Mouse (Mus musculus) hindbrain, embryonic 14.5 days (tissue): ENCODE measurements around the gene Fam170b. TPM values are rescaled to one million over a fixed set of nuclear protein-coding genes. Genes with fewer than 3 reads are reported as not detected.

Experiments
- ATAC-seq: fragments of 200-750 bp; cut with Nextera tagmentation; 2 replicates; pipeline ENCODE4 v1.8.0; 2017; ENCODE audit warnings: moderate number of reproducible peaks, mild to moderate bottlenecking, moderate TSS enrichment, moderate library complexity; ENCODE audit not compliant: low FRiP score
- DNase-seq: peaks from one replicate; pipeline ENCODE4 v3.0.0-alpha.2; 2015; ENCODE audit warnings: low spot score
- H3K27ac ChIP-seq: fragments of 300-500 bp; sonication (generic); 2 replicates; pipeline ENCODE4 v1.5.1; 2014; ENCODE audit warnings: mild to moderate bottlenecking, moderate library complexity
- H3K27me3 ChIP-seq: fragments of 300-500 bp; sonication (generic); 2 replicates; pipeline ENCODE4 v1.6.1; 2014; ENCODE audit warnings: mild to moderate bottlenecking, low read length, mixed read lengths; ENCODE audit not compliant: control insufficient read depth, insufficient read depth
- H3K36me3 ChIP-seq: fragments of 300-500 bp; sonication (generic); replicated peaks from 2 replicates; pipeline ENCODE4 v1.6.1; 2014; ENCODE audit not compliant: control insufficient read depth, insufficient read depth
- H3K4me1 ChIP-seq: fragments of 300-500 bp; sonication (generic); replicated peaks from 2 replicates; pipeline ENCODE4 v1.6.1; 2014; ENCODE audit warnings: antibody characterized with exemption, low read length, mixed read lengths; ENCODE audit not compliant: control insufficient read depth, insufficient read depth
- H3K4me2 ChIP-seq: fragments of 300-500 bp; sonication (generic); replicated peaks from 2 replicates; pipeline ENCODE4 v1.6.1; 2014; ENCODE audit warnings: mild to moderate bottlenecking, moderate library complexity
- H3K4me3 ChIP-seq: fragments of 300-500 bp; sonication (generic); replicated peaks from 2 replicates; pipeline ENCODE4 v1.5.1; 2014; ENCODE audit warnings: mild to moderate bottlenecking, low read length
- H3K9ac ChIP-seq: fragments of 300-500 bp; sonication (generic); 2 replicates; pipeline ENCODE4 v1.6.1; 2014
- H3K9me3 ChIP-seq: fragments of 300-500 bp; sonication (generic); 2 replicates; pipeline ENCODE4 v1.6.1; 2016; ENCODE audit warnings: low read length; ENCODE audit not compliant: control insufficient read depth
- WGBS: fragments of 180-500 bp; shearing (Covaris S2); extraction: QIAGEN DNeasy Blood & Tissue Kit; methylation state at CpG from one replicate; pipeline ENCODE4 v1.1.7; 2014; 5-methylcytosine and 5-hydroxymethylcytosine counted together
- polyA plus RNA-seq: library from polyadenylated mRNA; unstranded; fragments of >200 nt; fragmentation: Nextera tagmentation; extraction: Ambion mirVana; gene quantifications from 2 replicates; pipeline ENCODE4 v1.2.1, GENCODE M21; 2014

The Fam170b gene
- polyA plus RNA-seq, 1 experiment from 2014 or later, result not detected

DNA sequence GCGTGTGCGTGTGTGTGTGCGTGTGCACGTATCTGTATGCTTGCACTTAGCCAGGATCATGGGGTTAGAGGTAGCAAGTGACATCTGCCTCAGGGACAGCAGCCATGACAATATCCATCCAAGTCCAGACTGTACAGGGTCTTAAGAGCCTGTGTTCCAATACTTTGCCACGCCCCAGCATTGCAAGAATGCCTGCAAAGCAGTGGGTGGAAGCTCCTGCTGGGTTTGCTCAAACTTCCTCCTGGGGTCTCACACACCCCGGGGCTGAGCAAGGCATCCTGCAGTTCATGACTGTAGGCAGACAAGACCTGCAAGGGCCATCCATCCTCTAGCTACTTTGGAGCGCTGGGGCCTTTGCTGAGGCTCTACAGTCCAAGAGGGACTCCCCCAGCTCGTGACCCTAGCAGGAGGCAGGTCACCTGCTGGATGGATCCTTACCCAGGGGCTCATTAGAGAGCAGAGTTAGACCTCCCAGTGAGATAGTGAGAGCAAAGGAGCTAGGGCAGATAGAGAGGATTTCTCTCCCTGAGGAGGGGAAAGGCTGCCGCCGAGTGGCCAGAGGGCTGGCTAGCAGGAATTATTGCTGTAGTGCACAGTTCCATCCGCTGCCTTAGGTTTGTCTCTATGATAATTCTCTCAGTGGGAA lies 32.6 kb upstream of the Fam170b start:
- H3K9ac ChIP-seq, result no peak overlapping the region
- 60% methylated on average over 11 of the region's 11 CpGs for WGBS
- DNase-seq, result peak; percentile 47
- no peak for ATAC-seq
- no peaks in the 10 kb centered on the region for H3K4me1 ChIP-seq
- H3K4me3 ChIP-seq, result no peak overlapping the region
- H3K27ac ChIP-seq, result no peak overlapping the region
- no peaks in the 10 kb centered on the region for H3K9me3 ChIP-seq
- no peaks in the 10 kb centered on the region for H3K27me3 ChIP-seq
- no peaks in the 10 kb centered on the region for H3K36me3 ChIP-seq
- H3K4me2 ChIP-seq, result no peak overlapping the region

DNA sequence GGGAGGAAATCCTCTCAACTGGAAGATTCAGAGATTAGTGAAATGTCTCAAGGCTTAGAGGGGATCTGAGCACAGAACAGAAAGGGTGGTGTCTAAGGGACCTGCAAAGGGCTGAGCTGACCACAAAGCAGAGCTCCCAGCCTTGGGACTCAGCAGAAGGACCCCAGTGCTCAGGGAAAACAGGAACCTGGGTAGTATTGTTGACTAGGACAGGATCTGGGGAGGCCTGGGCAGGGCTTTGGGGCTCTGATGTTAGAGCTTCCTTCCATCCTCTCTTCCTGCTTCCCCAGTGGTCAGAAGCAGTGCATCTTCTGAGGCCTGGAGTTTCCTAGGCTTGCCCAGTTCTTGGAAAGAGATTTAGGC lies 32.1 kb upstream of the Fam170b start:
- no peak for ATAC-seq
- no peaks in the 10 kb centered on the region for H3K4me1 ChIP-seq

DNA sequence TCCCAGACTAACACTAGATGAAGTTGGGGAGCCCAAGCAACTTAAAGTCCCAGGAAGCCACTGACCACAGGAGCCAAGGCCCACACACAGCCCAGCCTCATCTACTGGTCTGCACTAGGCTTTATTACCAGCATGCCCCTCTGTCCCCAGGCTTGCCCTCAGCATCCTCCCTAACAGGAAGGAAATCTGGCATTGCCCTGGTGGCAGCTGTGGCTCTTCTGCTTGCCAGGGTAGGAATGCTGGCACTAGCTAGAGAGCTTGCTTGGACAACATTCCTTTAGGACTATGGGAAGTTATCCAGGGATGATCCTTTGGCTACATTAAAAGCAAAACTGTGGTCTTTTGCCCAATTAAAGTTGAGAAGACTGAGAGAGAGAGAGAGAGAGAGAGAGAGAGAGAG lies 23.7 kb upstream of the Fam170b start:
- Histone ChIP-seq H3K27ac (no peak overlapping the region), H3K4me2 (no peak overlapping the region), H3K27me3 (no peaks in the 10 kb centered on the region), H3K9me3 (no peaks in the 10 kb centered on the region), H3K4me3 (no peak overlapping the region), H3K36me3 (no peaks in the 10 kb centered on the region), H3K9ac (no peak overlapping the region), H3K4me1 (no peaks in the 10 kb centered on the region)
- DNase-seq, result no peak
- no peak for ATAC-seq

More for the DNA sequence above, 32.1 kb upstream of the Fam170b start:
- no peak overlapping the region for H3K9ac ChIP-seq
- H3K36me3 ChIP-seq, result no peaks in the 10 kb centered on the region
- H3K27me3 ChIP-seq, result no peaks in the 10 kb centered on the region
- no peak overlapping the region for H3K4me3 ChIP-seq
- no peak overlapping the region for H3K27ac ChIP-seq
- no peak overlapping the region for H3K4me2 ChIP-seq
- H3K9me3 ChIP-seq, result no peaks in the 10 kb centered on the region
- DNase-seq, result no peak

DNA sequence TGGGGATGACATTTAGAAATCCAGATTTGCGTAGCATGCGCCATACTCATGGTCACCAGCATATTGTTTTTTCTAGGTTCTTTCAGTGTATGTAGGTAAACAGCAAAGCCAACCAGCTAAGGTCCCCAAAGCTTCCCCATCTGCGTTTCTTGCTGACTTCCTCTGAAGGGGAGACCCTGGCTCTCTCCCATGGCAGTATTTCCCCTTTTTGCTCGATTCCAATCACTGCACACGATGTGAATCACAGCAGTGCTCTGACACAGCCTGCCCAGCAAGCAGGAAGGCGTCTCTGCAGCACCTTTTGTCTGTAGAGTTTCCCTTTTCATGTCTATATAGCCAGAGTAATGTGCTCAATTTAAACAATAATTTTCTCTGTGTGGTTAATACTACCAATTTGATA lies 21.3 kb upstream of the Fam170b start:
- DNase-seq (no peak), ATAC-seq (no peak)
- Histone ChIP-seq H3K27ac (no peak overlapping the region), H3K4me1 (no peaks in the 10 kb centered on the region), H3K4me3 (no peak overlapping the region), H3K4me2 (no peak overlapping the region), H3K9me3 (no peaks in the 10 kb centered on the region), H3K9ac (no peak overlapping the region), H3K27me3 (no peaks in the 10 kb centered on the region), H3K36me3 (no peaks in the 10 kb centered on the region)
- WGBS, result 67% methylated on average over 6 of the region's 6 CpGs

DNA sequence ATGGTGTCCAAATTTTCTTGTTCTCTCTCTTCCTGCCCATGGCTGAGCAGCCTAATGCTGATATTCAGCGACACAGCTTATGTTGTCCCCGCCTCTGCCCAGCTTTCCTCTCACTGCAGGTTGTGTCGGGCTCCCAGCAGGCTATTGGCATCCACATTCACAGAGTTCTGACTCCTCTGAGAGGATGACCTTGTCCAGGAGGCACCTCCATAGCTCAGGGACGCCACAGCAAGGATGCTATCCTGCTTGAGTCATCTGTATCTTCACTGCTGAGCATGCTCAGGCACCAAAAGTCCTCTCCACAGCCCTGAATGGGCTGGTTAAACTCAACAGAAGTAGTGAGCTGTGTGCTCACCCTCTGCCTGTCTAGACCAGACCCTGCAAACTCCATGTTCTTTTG lies 18.8 kb upstream of the Fam170b start:
- 65% methylated on average over 4 of the region's 4 CpGs for WGBS
- DNase-seq, result no peak
- Histone ChIP-seq H3K27ac (no peak overlapping the region), H3K4me1 (0 out of 2 replicates have a peak, but pooled peaks cover 3% of the 10 kb centered on the region), H3K36me3 (no peaks in the 10 kb centered on the region), H3K9ac (no peak overlapping the region), H3K9me3 (no peaks in the 10 kb centered on the region), H3K4me2 (no peak overlapping the region), H3K27me3 (no peaks in the 10 kb centered on the region; the same call in 1 of the 2 replicates), H3K4me3 (no peak overlapping the region)
- ATAC-seq, result no peak

DNA sequence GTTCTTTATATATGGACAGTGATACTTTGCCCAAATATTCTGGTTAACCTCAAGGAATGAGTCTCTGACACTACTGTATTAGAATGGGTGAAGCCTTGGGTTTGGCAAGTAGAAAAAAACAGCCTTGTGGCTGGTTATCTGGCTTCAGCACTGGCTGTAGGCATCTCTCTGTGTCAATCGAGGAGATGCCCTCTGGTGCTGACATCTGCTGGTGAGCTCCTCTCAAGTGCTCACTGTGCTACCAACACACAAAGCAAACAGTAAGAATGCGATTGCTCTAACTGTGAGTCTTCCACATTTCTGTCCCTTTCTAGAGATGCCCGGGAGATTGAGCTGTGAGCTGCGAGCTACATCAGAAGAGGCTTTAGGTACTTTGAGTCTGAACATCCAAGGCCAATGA lies 17.2 kb upstream of the Fam170b start:
- Histone ChIP-seq H3K4me3 (no peak overlapping the region), H3K27ac (no peak overlapping the region), H3K36me3 (no peaks in the 10 kb centered on the region), H3K9ac (no peak overlapping the region), H3K4me1 (0 out of 2 replicates have a peak, but pooled peaks cover 3% of the 10 kb centered on the region), H3K4me2 (no peak overlapping the region), H3K27me3 (no peaks in the 10 kb centered on the region; the same call in 1 of the 2 replicates), H3K9me3 (no peaks in the 10 kb centered on the region)
- ATAC-seq (no peak), DNase-seq (no peak)
- WGBS, result 79% methylated on average over 4 of the region's 4 CpGs

DNA sequence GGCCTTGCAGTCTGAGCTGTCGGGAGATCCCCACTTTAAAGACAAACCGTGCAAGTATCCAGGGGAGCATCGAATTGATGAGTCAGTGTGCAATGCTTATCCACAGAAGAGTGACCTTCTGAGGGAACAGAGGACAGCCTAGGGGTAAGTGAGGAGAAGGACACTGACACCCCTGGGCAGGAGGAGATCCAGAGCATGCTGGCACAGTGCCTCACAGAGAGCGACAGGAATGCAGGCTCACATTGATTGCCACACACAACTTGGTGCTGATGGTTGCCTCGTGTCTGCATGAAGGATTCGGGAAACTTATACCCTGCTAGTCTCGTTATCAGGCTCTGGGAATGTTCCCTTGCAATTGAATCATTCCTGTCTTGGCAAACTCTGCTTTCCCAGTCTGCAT lies 16.5 kb upstream of the Fam170b start:
- WGBS, result 72% methylated on average over 7 of the region's 7 CpGs

DNA sequence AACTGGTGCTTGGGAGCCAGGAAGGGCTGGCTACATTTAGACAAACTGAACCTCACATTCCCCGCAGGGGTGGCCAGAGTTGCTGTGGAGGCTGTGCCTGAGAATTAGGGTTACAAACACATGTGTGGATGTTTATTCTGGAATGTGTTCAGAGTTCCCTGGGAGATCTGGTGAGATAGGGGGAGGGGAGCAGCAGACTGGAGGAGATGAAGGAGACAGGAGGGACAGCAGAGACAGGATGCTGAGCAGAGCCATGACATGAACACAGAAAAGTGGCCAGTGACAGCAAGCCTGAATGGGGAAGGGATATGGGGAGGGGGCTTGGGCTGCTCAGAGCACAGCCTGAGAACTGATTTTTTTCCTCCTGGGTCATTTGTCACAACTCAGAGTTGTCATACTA lies 14.5 kb upstream of the Fam170b start:
- no peak overlapping the region for H3K27ac ChIP-seq
- no peak overlapping the region for H3K4me3 ChIP-seq
- H3K9ac ChIP-seq, result no peak overlapping the region
- no peaks in the 10 kb centered on the region; the same call in 1 of the 2 replicates for H3K27me3 ChIP-seq
- no peaks in the 10 kb centered on the region for H3K9me3 ChIP-seq
- H3K4me1 ChIP-seq, result 0 out of 2 replicates have a peak, but pooled peaks cover 3% of the 10 kb centered on the region
- 76% methylated on average over 1 of the region's 1 CpGs for WGBS
- no peak for DNase-seq
- ATAC-seq, result no peak
- no peak overlapping the region for H3K4me2 ChIP-seq
- no peaks in the 10 kb centered on the region for H3K36me3 ChIP-seq

More for the DNA sequence above, 16.5 kb upstream of the Fam170b start:
- Histone ChIP-seq H3K9me3 (no peaks in the 10 kb centered on the region), H3K36me3 (no peaks in the 10 kb centered on the region), H3K4me3 (no peak overlapping the region), H3K4me2 (no peak overlapping the region), H3K4me1 (0 out of 2 replicates have a peak, but pooled peaks cover 3% of the 10 kb centered on the region), H3K27me3 (no peaks in the 10 kb centered on the region; the same call in 1 of the 2 replicates), H3K9ac (no peak overlapping the region), H3K27ac (no peak overlapping the region)
- DNase-seq, result no peak
- ATAC-seq, result no peak

DNA sequence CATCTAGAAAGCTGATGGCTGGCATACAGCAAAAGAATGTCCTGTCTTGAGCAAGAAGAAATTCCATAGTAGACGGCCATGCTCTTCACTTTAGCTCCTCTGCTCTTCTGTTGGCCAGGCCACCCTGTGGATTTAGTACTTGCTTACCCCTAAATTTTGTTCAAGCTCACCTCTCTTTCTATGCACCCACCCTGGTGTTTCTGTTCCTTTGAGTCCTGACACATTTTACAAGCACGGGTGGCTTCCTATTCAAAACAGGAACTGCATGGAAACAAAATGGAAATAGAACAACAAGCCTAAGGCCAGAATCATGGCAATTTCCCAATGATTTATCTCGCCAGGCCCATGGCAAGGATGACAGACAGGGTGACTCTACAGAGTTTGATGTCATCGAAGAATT lies 10.9 kb upstream of the Fam170b start:
- Histone ChIP-seq H3K4me3 (no peak overlapping the region), H3K27me3 (no peaks in the 10 kb centered on the region; the same call in 1 of the 2 replicates), H3K9me3 (no peaks in the 10 kb centered on the region), H3K36me3 (no peaks in the 10 kb centered on the region), H3K4me1 (0 out of 2 replicates have a peak, but pooled peaks cover 8% of the 10 kb centered on the region), H3K4me2 (no peak overlapping the region), H3K9ac (no peak overlapping the region), H3K27ac (no peak overlapping the region)
- DNase-seq (no peak), ATAC-seq (no peak)
- 91% methylated on average over 4 of the region's 4 CpGs for WGBS

DNA sequence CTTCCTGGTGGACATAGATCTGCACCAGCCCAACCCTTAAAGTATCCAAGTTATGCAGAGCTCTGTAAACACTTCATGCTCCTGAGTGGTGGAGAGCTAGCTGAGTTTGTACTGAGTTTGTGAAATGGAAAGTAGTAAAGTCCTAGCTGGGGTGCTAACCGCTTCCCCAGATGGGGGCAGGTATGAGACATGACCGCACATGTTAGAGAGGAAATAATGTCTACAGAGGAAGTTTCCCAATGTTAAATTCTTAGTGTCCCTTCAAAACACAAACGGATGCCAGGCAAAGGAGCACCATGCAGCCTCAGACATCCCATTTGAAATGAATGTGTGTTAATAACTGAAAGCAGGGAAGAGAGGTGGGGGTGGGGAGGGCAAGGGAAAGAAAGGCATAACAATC lies 9.9 kb upstream of the Fam170b start:
- H3K4me3 ChIP-seq, result no peak overlapping the region
- H3K4me2 ChIP-seq, result no peak overlapping the region
- 91% methylated on average over 3 of the region's 3 CpGs for WGBS

More for the DNA sequence above, 9.9 kb upstream of the Fam170b start:
- Histone ChIP-seq H3K36me3 (no peaks in the 10 kb centered on the region), H3K27me3 (no peaks in the 10 kb centered on the region), H3K27ac (no peak overlapping the region), H3K9me3 (no peaks in the 10 kb centered on the region), H3K9ac (no peak overlapping the region), H3K4me1 (0 out of 2 replicates have a peak, but pooled peaks cover 5% of the 10 kb centered on the region)
- no peak for DNase-seq
- no peak for ATAC-seq
